Mouse (Mus musculus) layer of hippocampus, postnatal 25 days (tissue): ENCODE measurements around the gene Olfr550. TPM values are rescaled to one million over a fixed set of nuclear protein-coding genes. Genes with fewer than 3 reads are reported as not detected.

ENCODE experiments used
- total RNA-seq, 2 experiments: library from RNA; stranded (reverse); gene quantifications; 2 replicates each; pipeline ENCODE4 v1.2.3; 2021

Gene Olfr550
- total RNA-seq, 2 experiments from 2014 or later, result 0.89 to 1.3 TPM

Other genes starting within 250 kb of the Olfr550 start
- 10 to 100 TPM; 10.2 to 10.8 TPM for gene Rrm1, start 129.7 kb upstream of the Olfr550 start, total RNA-seq
- not detected for gene Olfr543, start 89.8 kb upstream of the Olfr550 start, total RNA-seq
- not detected for gene Olfr544, start 83.1 kb upstream of the Olfr550 start, total RNA-seq
- gene Olfr545, start 71.9 kb upstream of the Olfr550 start, total RNA-seq, result not detected
- not detected for gene Olfr547, start 36.7 kb upstream of the Olfr550 start, total RNA-seq
- not detected for gene Olfr548-ps1, start 30.5 kb upstream of the Olfr550 start, total RNA-seq
- not detected for gene Olfr549, start 21.6 kb upstream of the Olfr550 start, total RNA-seq
- gene Trim21, start 6.0 kb upstream of the Olfr550 start, total RNA-seq, result 1 to 10 TPM; 2.1 to 3.6 TPM
- not detected for gene Olfr551, start 20.4 kb downstream of the Olfr550 start, total RNA-seq
- gene Olfr552, start 26.3 kb downstream of the Olfr550 start, total RNA-seq, result under 1 TPM in 1 of 2 experiments, not detected in 1; 0.10 TPM
- gene Olfr553, start 46.8 kb downstream of the Olfr550 start, total RNA-seq, result not detected
- not detected for gene Olfr554, start 67.0 kb downstream of the Olfr550 start, total RNA-seq
- gene Olfr555, start 87.4 kb downstream of the Olfr550 start, total RNA-seq, result not detected
- under 1 TPM in 1 of 2 experiments, not detected in 1; 0.10 TPM for gene Olfr556, start 93.5 kb downstream of the Olfr550 start, total RNA-seq
- 1 to 10 TPM; 4.5 to 7.6 TPM for gene Trim68, start 115.9 kb downstream of the Olfr550 start, total RNA-seq
- not detected for gene Olfr557, start 124.5 kb downstream of the Olfr550 start, total RNA-seq
- gene Olfr558, start 130.8 kb downstream of the Olfr550 start, total RNA-seq, result under 1 TPM; 0.49 TPM
- not detected for gene Olfr33, start 147.6 kb downstream of the Olfr550 start, total RNA-seq
- not detected for gene Olfr559, start 156.0 kb downstream of the Olfr550 start, total RNA-seq
- gene Olfr560, start 187.9 kb downstream of the Olfr550 start, total RNA-seq, result not detected
- gene Olfr78, start 188.0 kb downstream of the Olfr550 start, total RNA-seq, result under 1 TPM in 1 of 2 experiments, not detected in 1; 0.12 TPM
- gene Olfr561, start 199.8 kb downstream of the Olfr550 start, total RNA-seq, result not detected
- gene Olfr564, start 232.0 kb downstream of the Olfr550 start, total RNA-seq, result not detected